Mouse (Mus musculus) mesoderm, embryonic 11.5 days (tissue): ENCODE measurements around the gene Ccdc71.

Source experiments
- DNase-seq: peaks from one replicate; pipeline ENCODE4 v3.0.0-alpha.2; 2012; ENCODE audit warnings: low read depth, low spot score

Gene Ccdc71

DNA sequence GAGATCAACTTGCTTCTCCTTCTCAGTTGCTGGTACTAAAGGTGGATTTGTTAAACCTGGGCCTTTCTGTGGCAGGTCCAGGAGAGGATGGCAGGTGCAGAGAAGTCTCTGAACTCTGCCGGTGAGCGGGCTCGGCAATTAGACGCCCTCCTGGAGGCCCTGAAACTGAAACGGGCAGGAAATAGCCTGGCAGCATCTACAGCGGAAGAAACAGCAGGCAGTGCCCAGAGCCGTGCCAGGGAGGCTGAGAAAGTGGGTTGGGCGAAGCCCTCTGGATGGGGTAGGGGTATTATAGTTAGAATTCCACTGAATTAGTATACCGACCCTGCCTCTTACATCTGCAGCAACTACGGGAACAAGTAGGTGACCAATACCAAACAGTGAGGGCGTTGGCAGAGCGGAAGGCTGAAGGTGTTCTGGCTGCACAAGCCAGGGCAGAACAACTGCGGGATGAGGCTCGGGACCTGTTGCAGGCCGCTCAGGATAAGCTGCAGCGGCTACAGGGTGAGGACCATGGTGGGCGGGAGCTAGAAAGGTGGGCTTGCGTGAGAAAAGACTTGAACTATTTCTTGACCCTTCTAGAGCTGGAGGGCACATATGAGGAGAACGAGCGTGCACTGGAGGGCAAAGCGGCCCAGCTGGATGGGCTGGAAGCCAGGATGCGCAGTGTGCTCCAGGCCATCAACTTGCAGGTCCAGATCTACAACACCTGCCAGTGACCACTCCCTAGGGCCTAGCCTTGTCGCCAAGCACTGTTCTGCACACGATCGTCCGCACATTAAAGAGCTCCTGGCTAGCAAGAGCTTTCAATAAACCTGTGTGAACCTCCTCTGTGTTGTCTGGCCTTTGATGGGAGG is 29.6 kb downstream of the Ccdc71 start:
- no peak for DNase-seq

DNA sequence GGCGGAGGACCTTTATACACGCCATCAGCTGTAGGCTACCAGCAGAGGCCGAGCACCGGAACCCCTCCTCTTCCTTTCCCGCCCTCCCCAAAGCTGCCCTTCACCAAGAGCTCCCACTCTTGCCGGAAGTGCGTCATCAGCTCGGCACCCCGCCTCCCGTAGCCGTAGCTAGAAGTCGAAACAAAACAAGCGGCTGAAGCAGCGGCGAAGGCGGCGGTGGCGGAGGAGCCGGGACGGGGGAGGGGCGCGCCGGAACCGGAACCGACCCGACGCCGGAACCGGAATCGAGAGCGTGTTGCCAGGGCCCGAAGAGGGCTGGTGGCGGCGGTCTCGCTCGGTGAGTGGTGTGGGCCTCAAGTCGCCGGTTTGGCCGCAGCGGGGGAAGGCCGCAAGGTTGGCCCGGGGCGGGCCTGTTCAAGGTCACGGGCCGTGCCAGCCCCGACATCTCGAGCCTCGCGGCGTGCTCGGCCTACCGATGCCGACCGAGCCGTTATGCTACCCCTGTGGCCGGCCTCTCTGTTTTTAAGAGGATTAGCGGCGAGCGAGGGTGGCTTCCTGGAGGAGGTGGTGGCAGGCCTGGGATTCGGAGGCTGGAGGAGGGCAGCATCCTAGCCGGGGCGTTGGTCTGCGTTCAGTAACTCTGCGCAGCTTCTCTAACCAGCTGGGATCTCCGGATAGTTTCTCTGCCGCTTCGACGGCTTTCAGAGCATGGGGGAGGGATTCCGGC is 30.4 kb downstream of the Ccdc71 start, which contains the start of gene Usp19:
Usp19 (plus strand) TSS at position 44 of the 727 bp plus-strand sequence.
- peak; percentile 95 for DNase-seq

GRCm38 (mm10) chr9:108491286-108491580 is 30.9 kb downstream of the Ccdc71 start:
- no peak for DNase-seq

DNA sequence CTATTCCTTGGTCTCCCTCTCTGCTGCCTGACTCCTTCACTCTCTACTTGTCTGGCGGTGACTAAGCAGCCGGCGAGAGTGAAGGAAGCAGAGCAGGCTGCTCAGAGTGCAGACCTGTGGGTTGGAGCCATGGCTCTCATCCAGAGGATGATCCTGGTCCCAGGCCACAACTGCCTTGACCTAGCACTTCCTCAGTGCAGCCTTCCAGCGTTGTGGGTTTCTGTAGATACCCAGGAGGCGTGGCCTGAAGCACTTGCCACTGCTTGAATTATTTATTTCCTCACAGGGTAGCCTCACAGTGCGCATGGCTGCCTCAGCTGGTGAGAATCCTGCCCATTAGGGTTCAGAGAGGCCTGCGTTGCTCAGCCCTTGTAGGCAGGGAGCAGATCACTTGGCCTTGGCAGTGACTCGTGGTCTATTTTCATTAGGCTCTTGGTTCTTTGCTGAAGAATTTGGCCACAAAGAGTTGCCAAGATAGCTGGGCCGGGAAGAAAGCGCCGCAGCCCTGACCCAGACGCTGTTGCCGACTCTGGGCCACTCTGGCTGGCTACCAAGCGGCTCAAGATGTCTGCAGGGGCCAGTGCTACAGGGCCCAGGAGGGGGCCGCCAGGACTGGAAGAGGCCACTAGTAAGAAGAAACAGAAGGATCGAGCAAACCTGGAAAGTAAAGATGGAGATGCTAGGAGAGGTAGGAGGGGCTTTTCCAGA is 31.9 kb downstream of the Ccdc71 start:
- DNase-seq: no peak

DNA sequence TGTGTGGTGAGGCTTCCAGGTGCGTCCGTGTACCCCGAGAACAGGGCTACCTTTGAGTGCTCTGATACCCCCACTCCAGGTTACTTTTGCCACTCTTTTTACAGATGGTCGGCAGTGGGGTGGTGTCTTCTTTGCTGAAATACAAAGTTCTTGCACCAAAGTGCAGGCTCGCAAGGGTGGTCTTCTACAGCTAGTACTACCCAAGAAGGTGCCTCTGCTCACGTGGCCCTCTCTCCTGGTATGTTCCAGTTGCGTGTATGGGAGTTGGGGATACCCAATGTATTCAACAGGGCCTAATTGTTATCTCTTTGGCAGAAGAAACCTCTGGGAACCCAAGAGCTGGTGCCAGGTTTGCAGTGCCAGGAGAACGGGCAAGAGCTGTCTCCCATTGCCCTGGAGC is 32.9 kb downstream of the Ccdc71 start:
- no peak for DNase-seq

- no peak for DNase-seq
Measured at GRCm38 (mm10) chr9:108494146-108494825, 34.0 kb downstream of the Ccdc71 start.

DNA sequence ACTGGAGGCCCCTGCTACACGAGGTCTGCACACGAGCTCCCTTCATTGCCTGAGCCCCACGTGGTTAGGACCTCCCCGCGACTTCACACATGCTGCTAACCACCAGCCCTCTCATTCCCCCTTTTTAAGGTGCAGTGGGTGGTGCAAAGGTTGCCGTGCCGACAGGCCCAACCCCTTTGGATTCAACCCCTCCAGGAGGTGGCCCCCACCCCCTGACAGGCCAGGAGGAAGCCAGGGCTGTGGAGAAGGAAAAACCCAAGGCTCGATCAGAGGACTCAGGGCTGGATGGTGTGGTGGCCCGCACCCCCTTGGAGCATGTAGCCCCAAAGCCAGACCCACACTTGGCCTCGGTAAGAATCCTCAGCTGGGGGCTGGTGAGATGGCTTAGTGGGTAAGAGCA is 34.6 kb downstream of the Ccdc71 start:
- DNase-seq: no peak

DNA sequence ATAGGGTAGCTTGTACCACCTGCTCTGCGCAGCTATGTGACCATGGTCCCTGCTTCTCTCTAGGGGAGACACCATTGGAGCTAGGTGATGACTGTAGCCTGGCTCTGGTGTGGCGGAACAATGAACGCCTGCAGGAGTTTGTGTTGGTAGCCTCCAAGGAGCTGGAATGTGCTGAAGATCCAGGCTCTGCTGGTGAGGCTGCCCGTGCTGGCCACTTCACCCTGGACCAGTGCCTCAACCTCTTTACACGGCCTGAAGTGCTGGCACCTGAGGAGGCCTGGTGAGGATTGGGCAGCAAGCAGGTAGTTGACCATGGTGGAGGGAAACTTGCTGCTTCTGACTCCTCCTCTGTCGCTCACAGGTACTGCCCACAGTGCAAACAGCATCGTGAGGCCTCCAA is 38.9 kb downstream of the Ccdc71 start:
- no peak for DNase-seq

DNA sequence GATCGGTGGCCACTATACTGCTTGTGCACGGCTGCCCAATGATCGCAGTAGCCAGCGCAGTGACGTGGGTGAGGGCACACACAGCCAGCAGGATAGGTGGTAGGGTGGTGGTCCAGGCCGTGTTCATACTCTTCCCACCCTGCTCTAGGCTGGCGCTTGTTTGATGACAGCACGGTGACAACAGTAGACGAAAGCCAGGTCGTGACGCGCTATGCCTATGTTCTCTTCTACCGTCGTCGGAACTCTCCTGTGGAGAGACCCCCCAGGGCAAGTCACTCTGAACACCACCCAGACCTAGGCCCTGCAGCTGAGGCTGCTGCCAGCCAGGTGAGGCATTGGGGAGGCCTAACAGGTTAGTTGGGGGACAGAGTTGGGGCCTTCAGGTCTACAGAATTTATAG is 39.6 kb downstream of the Ccdc71 start:
- DNase-seq: no peak

DNA sequence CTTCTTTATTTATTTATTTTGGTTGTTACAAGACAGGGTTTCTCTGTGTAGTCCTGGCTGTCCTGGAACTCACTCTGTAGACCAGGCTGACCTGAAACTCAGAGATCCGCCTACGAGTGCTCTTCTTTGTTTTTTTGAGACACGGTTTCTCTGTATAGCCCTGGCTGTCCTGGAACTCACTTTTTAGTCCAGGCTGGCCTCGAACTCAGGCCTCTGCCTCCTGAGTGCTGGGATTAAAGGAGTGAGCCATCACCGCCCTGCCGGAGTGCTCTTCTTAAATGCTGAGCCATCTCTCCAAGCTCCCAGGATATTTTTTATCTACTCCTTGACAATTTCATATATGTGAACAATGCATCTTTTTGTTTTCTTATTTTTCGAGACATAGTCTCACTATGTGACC is 46.6 kb downstream of the Ccdc71 start:
- DNase-seq: no peak

GRCm38 (mm10) chr9:108507619-108508434 is 47.5 kb downstream of the Ccdc71 start, which contains the start of gene Qars:
Qars (plus strand) TSS chr9:108507706.
- DNase-seq: peak; percentile 95

GRCm38 (mm10) chr9:108508776-108509175 is 48.4 kb downstream of the Ccdc71 start:
- no peak for DNase-seq
